Mouse (Mus musculus) C2C12 (cell line): ENCODE data around the gene Lysmd3.

Experiments used
- CEBPB ChIP-seq: IDR thresholded peaks from one replicate; pipeline ENCODE4 v1.6.1; 2011; ENCODE audit warnings: low read depth, mild to moderate bottlenecking, control low read depth, moderate library complexity
- CTCF ChIP-seq: IDR thresholded peaks from one replicate; pipeline ENCODE4 v1.5.1; 2011; ENCODE audit not compliant: control insufficient read depth, insufficient read depth, insufficient read length
- MYOD1 ChIP-seq: IDR thresholded peaks from one replicate; pipeline ENCODE4 v1.6.1; 2011; ENCODE audit warnings: low read depth; ENCODE audit not compliant: control insufficient read depth, insufficient read length
- MYOG ChIP-seq: IDR thresholded peaks from one replicate; pipeline ENCODE4 v1.6.1; 2011; ENCODE audit not compliant: control insufficient read depth, insufficient read length; ENCODE audit errors: extremely low read depth

DNA sequence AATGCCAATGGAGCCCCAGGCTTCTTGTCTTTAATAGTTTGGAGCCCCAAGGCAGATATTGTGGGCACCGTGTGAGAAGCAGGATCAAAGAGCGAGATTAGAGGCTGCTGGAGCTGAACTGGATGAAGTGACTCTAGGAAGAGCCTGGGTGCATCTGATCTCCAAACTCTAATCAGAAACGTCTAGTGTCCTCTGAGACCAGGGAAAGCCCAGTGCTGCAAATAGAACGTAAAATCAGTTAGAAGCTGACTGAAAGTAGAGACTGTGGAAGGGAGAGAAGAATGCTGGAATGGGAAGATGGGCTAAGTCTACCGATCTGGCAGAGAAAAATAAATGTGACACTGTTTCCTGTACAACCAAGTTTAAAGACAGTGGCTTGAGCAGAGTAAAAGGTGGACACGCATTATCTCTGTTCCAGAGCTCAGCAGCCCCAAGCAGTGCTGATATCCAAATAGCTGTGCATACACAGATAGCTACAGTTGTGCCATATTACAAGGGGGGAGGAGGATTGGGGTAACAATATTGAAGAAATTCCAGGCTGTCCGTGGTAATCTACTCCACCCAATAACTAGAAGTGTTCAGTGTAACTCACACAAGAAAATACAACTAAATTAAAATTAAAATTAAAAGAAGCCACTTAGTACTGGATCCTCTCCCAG is 14.8 kb upstream of the Lysmd3 start:
- no peak for TF ChIP-seq MYOD1
- no peak for TF ChIP-seq CTCF
- no peak for TF ChIP-seq CEBPB
- TF ChIP-seq MYOG, result no peak
